Mouse (Mus musculus): ENCODE measurements at regions not wholly inside any gene's neighbourhood (a gene's known extent, or its start where the extent isn't known, plus 50 kb on each side); places are given as distances from the start of the nearest gene placed in this dataset.

GRCm38 (mm10) chr9:69673463-69674105, 87.2 kb downstream of the Foxb1 start:
- 47% methylated on average over 10 of the region's 10 CpGs for WGBS (ENCODE audit: insufficient replicate concordance)
- H3K4me1 ChIP-seq: no peaks in the 10 kb centered on the region
- no peak overlapping the region for H3K4me3 ChIP-seq
- H3K4me2 ChIP-seq: no peak overlapping the region
- no peaks in the 10 kb centered on the region for H3K36me3 ChIP-seq
- H3K9ac ChIP-seq: no peak overlapping the region
- peaks cover 80% of the 10 kb centered on the region for H3K27me3 ChIP-seq (replicated peaks)
- ATAC-seq: no peak
- H3K9me3 ChIP-seq (replicated peaks): no peaks in the 10 kb centered on the region
- no peak overlapping the region for H3K27ac ChIP-seq

- Histone ChIP-seq H3K4me1 (no peaks in the 10 kb centered on the region), H3K27me3 (replicated peaks) (peaks cover 81% of the 10 kb centered on the region), H3K9ac (no peak overlapping the region), H3K36me3 (no peaks in the 10 kb centered on the region), H3K4me2 (no peak overlapping the region), H3K27ac (no peak overlapping the region), H3K9me3 (replicated peaks) (no peaks in the 10 kb centered on the region), H3K4me3 (no peak overlapping the region)
- WGBS (ENCODE audit: insufficient replicate concordance): 33% methylated on average over 13 of the region's 13 CpGs
- no peak for ATAC-seq
Observed at GRCm38 (mm10) chr9:69672657-69673462, 87.9 kb downstream of the Foxb1 start.

- H3K9me3 ChIP-seq (replicated peaks): no peaks in the 10 kb centered on the region
Observed at GRCm38 (mm10) chr9:69671199-69671598, 89.5 kb downstream of the Foxb1 start.

GRCm38 (mm10) chr9:69670551-69671044, 90.1 kb downstream of the Foxb1 start:
- no peaks in the 10 kb centered on the region for H3K4me1 ChIP-seq
- no peak overlapping the region for H3K27ac ChIP-seq
- no peaks in the 10 kb centered on the region for H3K36me3 ChIP-seq
- no peak overlapping the region for H3K4me3 ChIP-seq
- H3K27me3 ChIP-seq (replicated peaks): peaks cover 90% of the 10 kb centered on the region
- H3K9me3 ChIP-seq (replicated peaks): no peaks in the 10 kb centered on the region
- no peak for ATAC-seq
- H3K4me2 ChIP-seq: peak overlapping the region; percentile 35; the same call in 1 of the 2 replicates
- no peak overlapping the region for H3K9ac ChIP-seq
- 2% methylated on average over 17 of the region's 17 CpGs for WGBS (ENCODE audit: insufficient replicate concordance)

More at GRCm38 (mm10) chr9:69671199-69671598, 89.5 kb downstream of the Foxb1 start:
- peaks cover 92% of the 10 kb centered on the region for H3K27me3 ChIP-seq (replicated peaks)
- no peak for ATAC-seq
- no peak overlapping the region for H3K27ac ChIP-seq
- WGBS (ENCODE audit: insufficient replicate concordance): 3% methylated on average over 18 of the region's 18 CpGs
- H3K4me3 ChIP-seq: no peak overlapping the region
- H3K4me2 ChIP-seq: peak overlapping the region; percentile 35
- H3K9ac ChIP-seq: no peak overlapping the region
- H3K36me3 ChIP-seq: no peaks in the 10 kb centered on the region
- H3K4me1 ChIP-seq: no peaks in the 10 kb centered on the region

GRCm38 (mm10) chr9:69669611-69670550, 90.9 kb downstream of the Foxb1 start:
- H3K4me1 ChIP-seq: no peaks in the 10 kb centered on the region
- WGBS (ENCODE audit: insufficient replicate concordance): 5% methylated on average over 25 of the region's 25 CpGs
- ATAC-seq: no peak
- peaks cover 87% of the 10 kb centered on the region for H3K27me3 ChIP-seq (replicated peaks)
- H3K36me3 ChIP-seq: no peaks in the 10 kb centered on the region
- no peak overlapping the region for H3K27ac ChIP-seq
- no peak overlapping the region for H3K9ac ChIP-seq
- H3K9me3 ChIP-seq (replicated peaks): no peaks in the 10 kb centered on the region
- H3K4me2 ChIP-seq: no peak overlapping the region
- no peak overlapping the region for H3K4me3 ChIP-seq

- Histone ChIP-seq H3K9ac (no peak overlapping the region), H3K9me3 (replicated peaks) (no peaks in the 10 kb centered on the region), H3K4me1 (no peaks in the 10 kb centered on the region), H3K4me3 (no peak overlapping the region), H3K4me2 (no peak overlapping the region), H3K36me3 (no peaks in the 10 kb centered on the region), H3K27me3 (replicated peaks) (peaks cover 76% of the 10 kb centered on the region), H3K27ac (no peak overlapping the region)
- 7% methylated on average over 9 of the region's 9 CpGs for WGBS (ENCODE audit: insufficient replicate concordance)
- no peak for ATAC-seq
Observed at GRCm38 (mm10) chr9:69668475-69669090, 92.2 kb downstream of the Foxb1 start.

GRCm38 (mm10) chr9:69667064-69667533, 93.6 kb downstream of the Foxb1 start:
- no peak for ATAC-seq
- H3K9me3 ChIP-seq (replicated peaks): no peaks in the 10 kb centered on the region
- no peak overlapping the region for H3K27ac ChIP-seq

GRCm38 (mm10) chr9:69664201-69664600, 96.5 kb downstream of the Foxb1 start:
- Histone ChIP-seq H3K36me3 (no peaks in the 10 kb centered on the region), H3K4me2 (no peak overlapping the region), H3K4me3 (no peak overlapping the region), H3K27me3 (replicated peaks) (peaks cover 32% of the 10 kb centered on the region), H3K4me1 (no peaks in the 10 kb centered on the region), H3K9me3 (replicated peaks) (no peaks in the 10 kb centered on the region), H3K27ac (no peak overlapping the region), H3K9ac (no peak overlapping the region)
- ATAC-seq: no peak
- WGBS (ENCODE audit: insufficient replicate concordance): 52% methylated on average over 3 of the region's 3 CpGs

More at GRCm38 (mm10) chr9:69667064-69667533, 93.6 kb downstream of the Foxb1 start:
- Histone ChIP-seq H3K27me3 (replicated peaks) (peaks cover 61% of the 10 kb centered on the region), H3K9ac (no peak overlapping the region), H3K4me3 (no peak overlapping the region), H3K36me3 (no peaks in the 10 kb centered on the region), H3K4me2 (no peak overlapping the region), H3K4me1 (no peaks in the 10 kb centered on the region)
- 52% methylated on average over 7 of the region's 7 CpGs for WGBS (ENCODE audit: insufficient replicate concordance)

GRCm38 (mm10) chr9:69662394-69662793, 98.3 kb downstream of the Foxb1 start:
- 29% methylated on average over 5 of the region's 5 CpGs for WGBS (ENCODE audit: insufficient replicate concordance)
- H3K27ac ChIP-seq: no peak overlapping the region
- H3K4me2 ChIP-seq: no peak overlapping the region
- no peak overlapping the region for H3K4me3 ChIP-seq
- no peaks in the 10 kb centered on the region for H3K36me3 ChIP-seq
- H3K9me3 ChIP-seq (replicated peaks): no peaks in the 10 kb centered on the region
- ATAC-seq: no peak
- peaks cover 14% of the 10 kb centered on the region for H3K27me3 ChIP-seq (replicated peaks)
- H3K4me1 ChIP-seq: no peaks in the 10 kb centered on the region
- H3K9ac ChIP-seq: no peak overlapping the region

- no peaks in the 10 kb centered on the region for H3K9me3 ChIP-seq (replicated peaks)
- H3K4me2 ChIP-seq: no peak overlapping the region
- H3K27ac ChIP-seq: no peak overlapping the region
- H3K4me3 ChIP-seq: no peak overlapping the region
- ATAC-seq: no peak
- H3K4me1 ChIP-seq: no peaks in the 10 kb centered on the region
- H3K36me3 ChIP-seq: no peaks in the 10 kb centered on the region
- WGBS (ENCODE audit: insufficient replicate concordance): 61% methylated on average over 4 of the region's 4 CpGs
- no peak overlapping the region for H3K9ac ChIP-seq
- H3K27me3 ChIP-seq (replicated peaks): no peaks in the 10 kb centered on the region
Observed at GRCm38 (mm10) chr9:69658276-69658675, 102.5 kb downstream of the Foxb1 start.

- no peak overlapping the region for H3K4me2 ChIP-seq
- no peak overlapping the region for H3K27ac ChIP-seq
- no peaks in the 10 kb centered on the region for H3K9me3 ChIP-seq (replicated peaks)
- 47% methylated on average over 6 of the region's 6 CpGs for WGBS (ENCODE audit: insufficient replicate concordance)
- H3K4me1 ChIP-seq: no peaks in the 10 kb centered on the region
- ATAC-seq: no peak
- H3K9ac ChIP-seq: no peak overlapping the region
- H3K36me3 ChIP-seq: no peaks in the 10 kb centered on the region
- no peak overlapping the region for H3K4me3 ChIP-seq
- no peaks in the 10 kb centered on the region for H3K27me3 ChIP-seq (replicated peaks)
Observed at GRCm38 (mm10) chr9:69656053-69656452, 104.7 kb downstream of the Foxb1 start.
